Mouse (Mus musculus): Measurements from ENCODE around the gene Ctdspl. TPM values are rescaled to one million over a fixed set of nuclear protein-coding genes. Genes with fewer than 3 reads are reported as not detected.

Ctdspl gene
- polyA plus RNA-seq, 1 experiment = 8.1 TPM

GRCm38 (mm10) chr9:118994524-118995227, 68.4 kb downstream of the Ctdspl start:
- H3K36me3 ChIP-seq (ENCODE audit: control insufficient read depth, insufficient read depth, low read length) = no peaks in the 10 kb centered on the region
- peaks cover 15% of the 10 kb centered on the region for H3K4me1 ChIP-seq (ENCODE audit: control insufficient read depth, insufficient read depth, low read length)
- no peak overlapping the region for H3K4me3 ChIP-seq (ENCODE audit: control insufficient read depth, low read depth, low read length)
- H3K27me3 ChIP-seq (ENCODE audit: control insufficient read depth, insufficient read depth, low read length) = no peaks in the 10 kb centered on the region
- peak overlapping the region; percentile 66 for H3K27ac ChIP-seq (ENCODE audit: control insufficient read depth, insufficient read depth, low read depth, low read length)
- no peak for TF ChIP-seq CTCF (IDR thresholded peaks at IDR 0.05; ENCODE audit: control insufficient read depth, insufficient read depth, insufficient replicate concordance, low read depth, low read length)
- TF ChIP-seq POLR2A (IDR thresholded peaks at IDR 0.05; ENCODE audit: control insufficient read depth, low read depth, low read length) = no peak

- H3K27me3 ChIP-seq (ENCODE audit: control insufficient read depth, insufficient read depth, low read length) = no peaks in the 10 kb centered on the region
- no peaks in the 10 kb centered on the region for H3K36me3 ChIP-seq (ENCODE audit: control insufficient read depth, insufficient read depth, low read length)
- TF ChIP-seq CTCF (IDR thresholded peaks at IDR 0.05; ENCODE audit: control insufficient read depth, insufficient read depth, insufficient replicate concordance, low read depth, low read length) (no peak), POLR2A (IDR thresholded peaks at IDR 0.05; ENCODE audit: control insufficient read depth, low read depth, low read length) (no peak)
- no peak overlapping the region for H3K27ac ChIP-seq (ENCODE audit: control insufficient read depth, insufficient read depth, low read depth, low read length)
- no peak overlapping the region for H3K4me3 ChIP-seq (ENCODE audit: control insufficient read depth, low read depth, low read length)
- H3K4me1 ChIP-seq (ENCODE audit: control insufficient read depth, insufficient read depth, low read length) = peaks cover 15% of the 10 kb centered on the region
Observed at GRCm38 (mm10) chr9:118995539-118995938, 69.3 kb downstream of the Ctdspl start.

- H3K4me1 ChIP-seq (ENCODE audit: control insufficient read depth, insufficient read depth, low read length) = peaks cover 10% of the 10 kb centered on the region
- TF ChIP-seq POLR2A (IDR thresholded peaks at IDR 0.05; ENCODE audit: control insufficient read depth, low read depth, low read length) (no peak), CTCF (IDR thresholded peaks at IDR 0.05; ENCODE audit: control insufficient read depth, insufficient read depth, insufficient replicate concordance, low read depth, low read length) (no peak)
- H3K36me3 ChIP-seq (ENCODE audit: control insufficient read depth, insufficient read depth, low read length) = no peaks in the 10 kb centered on the region
- H3K4me3 ChIP-seq (ENCODE audit: control insufficient read depth, low read depth, low read length) = no peak overlapping the region
- H3K27ac ChIP-seq (ENCODE audit: control insufficient read depth, insufficient read depth, low read depth, low read length) = no peak overlapping the region
- H3K27me3 ChIP-seq (ENCODE audit: control insufficient read depth, insufficient read depth, low read length) = no peaks in the 10 kb centered on the region
Observed at GRCm38 (mm10) chr9:118997241-118997640, 71.0 kb downstream of the Ctdspl start.

- no peaks in the 10 kb centered on the region for H3K27me3 ChIP-seq (ENCODE audit: control insufficient read depth, insufficient read depth, low read length)
- no peaks in the 10 kb centered on the region for H3K36me3 ChIP-seq (ENCODE audit: control insufficient read depth, insufficient read depth, low read length)
- TF ChIP-seq POLR2A (IDR thresholded peaks at IDR 0.05; ENCODE audit: control insufficient read depth, low read depth, low read length) = no peak
- TF ChIP-seq CTCF (IDR thresholded peaks at IDR 0.05; ENCODE audit: control insufficient read depth, insufficient read depth, insufficient replicate concordance, low read depth, low read length) = no peak
- H3K4me1 ChIP-seq (ENCODE audit: control insufficient read depth, insufficient read depth, low read length) = peaks cover 1% of the 10 kb centered on the region; the same call in 1 of the 2 replicates
- no peak overlapping the region for H3K4me3 ChIP-seq (ENCODE audit: control insufficient read depth, low read depth, low read length)
- H3K27ac ChIP-seq (ENCODE audit: control insufficient read depth, insufficient read depth, low read depth, low read length) = no peak overlapping the region
Observed at GRCm38 (mm10) chr9:119000196-119000595, 73.9 kb downstream of the Ctdspl start.

GRCm38 (mm10) chr9:119002267-119002666, 76.0 kb downstream of the Ctdspl start:
- Histone ChIP-seq H3K27ac (ENCODE audit: control insufficient read depth, insufficient read depth, low read depth, low read length) (peak overlapping the region; percentile 33; the same call in 1 of the 2 replicates), H3K36me3 (ENCODE audit: control insufficient read depth, insufficient read depth, low read length) (no peaks in the 10 kb centered on the region), H3K27me3 (ENCODE audit: control insufficient read depth, insufficient read depth, low read length) (no peaks in the 10 kb centered on the region), H3K4me1 (ENCODE audit: control insufficient read depth, insufficient read depth, low read length) (no peaks in the 10 kb centered on the region), H3K4me3 (ENCODE audit: control insufficient read depth, low read depth, low read length) (no peak overlapping the region)
- TF ChIP-seq CTCF (IDR thresholded peaks at IDR 0.05; ENCODE audit: control insufficient read depth, insufficient read depth, insufficient replicate concordance, low read depth, low read length) = no peak
- no peak for TF ChIP-seq POLR2A (IDR thresholded peaks at IDR 0.05; ENCODE audit: control insufficient read depth, low read depth, low read length)

- Histone ChIP-seq H3K27me3 (ENCODE audit: control insufficient read depth, insufficient read depth, low read length) (no peaks in the 10 kb centered on the region), H3K36me3 (ENCODE audit: control insufficient read depth, insufficient read depth, low read length) (no peaks in the 10 kb centered on the region), H3K4me1 (ENCODE audit: control insufficient read depth, insufficient read depth, low read length) (no peaks in the 10 kb centered on the region), H3K4me3 (ENCODE audit: control insufficient read depth, low read depth, low read length) (no peak overlapping the region), H3K27ac (ENCODE audit: control insufficient read depth, insufficient read depth, low read depth, low read length) (no peak overlapping the region)
- TF ChIP-seq POLR2A (IDR thresholded peaks at IDR 0.05; ENCODE audit: control insufficient read depth, low read depth, low read length) (no peak), CTCF (IDR thresholded peaks at IDR 0.05; ENCODE audit: control insufficient read depth, insufficient read depth, insufficient replicate concordance, low read depth, low read length) (no peak)
Observed at GRCm38 (mm10) chr9:119003990-119004702, 77.9 kb downstream of the Ctdspl start.

- no peak overlapping the region for H3K4me3 ChIP-seq (ENCODE audit: control insufficient read depth, low read depth, low read length)
- no peaks in the 10 kb centered on the region for H3K36me3 ChIP-seq (ENCODE audit: control insufficient read depth, insufficient read depth, low read length)
- H3K27me3 ChIP-seq (ENCODE audit: control insufficient read depth, insufficient read depth, low read length) = no peaks in the 10 kb centered on the region
- no peak overlapping the region for H3K27ac ChIP-seq (ENCODE audit: control insufficient read depth, insufficient read depth, low read depth, low read length)
- H3K4me1 ChIP-seq (ENCODE audit: control insufficient read depth, insufficient read depth, low read length) = no peaks in the 10 kb centered on the region
- TF ChIP-seq POLR2A (IDR thresholded peaks at IDR 0.05; ENCODE audit: control insufficient read depth, low read depth, low read length) = no peak
Observed at GRCm38 (mm10) chr9:119004703-119005076, 78.4 kb downstream of the Ctdspl start.

All from testis, adult 2 months (tissue).